Mouse (Mus musculus): ENCODE results near the gene Ece1. TPM values are rescaled to one million over a fixed set of nuclear protein-coding genes. Genes with fewer than 3 reads are reported as not detected.

Ece1 gene
- total RNA-seq, 2 experiments from 2014 or later, result 105 to 121 TPM

GRCm38 (mm10) chr4:137984212-137984611, 122.2 kb downstream of the Ece1 start:
- DNase-seq, result peak; percentile 45 to 50

GRCm38 (mm10) chr4:137984746-137985145, 122.7 kb downstream of the Ece1 start:
- no peak for DNase-seq

- no peak for DNase-seq
Measured at GRCm38 (mm10) chr4:137989426-137989825, 127.4 kb downstream of the Ece1 start.

- no peak for DNase-seq
Measured at GRCm38 (mm10) chr4:137990433-137990832, 128.4 kb downstream of the Ece1 start.

- no peak for DNase-seq
Measured at GRCm38 (mm10) chr4:137991240-137991639, 129.2 kb downstream of the Ece1 start.

- no peak for DNase-seq
Measured at GRCm38 (mm10) chr4:137992890-137993289, 130.9 kb downstream of the Ece1 start, which contains the start of gene Eif4g3. Gene Eif4g3, plus strand, starts transcription at chr4:137993022.

GRCm38 (mm10) chr4:137993291-137993758, 131.3 kb downstream of the Ece1 start:
- peak; percentile 99 to 100 for DNase-seq

- DNase-seq, result peak; percentile 46 to 72
Measured at GRCm38 (mm10) chr4:137993821-137994561, 132.0 kb downstream of the Ece1 start.

GRCm38 (mm10) chr4:137994562-137995336, 132.7 kb downstream of the Ece1 start:
- DNase-seq, result peak; percentile 35 to 37

GRCm38 (mm10) chr4:137995399-137995798, 133.4 kb downstream of the Ece1 start:
- DNase-seq, result peak; percentile 44 to 62

- no peak for DNase-seq
Measured at GRCm38 (mm10) chr4:137998232-137998631, 136.2 kb downstream of the Ece1 start.

GRCm38 (mm10) chr4:138000682-138001081, 138.6 kb downstream of the Ece1 start:
- peak; percentile 64 to 66 for DNase-seq

- no peak for DNase-seq
Measured at GRCm38 (mm10) chr4:138003909-138004610, 142.0 kb downstream of the Ece1 start.

GRCm38 (mm10) chr4:138005781-138006180, 143.7 kb downstream of the Ece1 start:
- no peak for DNase-seq

GRCm38 (mm10) chr4:138006951-138007613, 145.0 kb downstream of the Ece1 start:
- no peak for DNase-seq

GRCm38 (mm10) chr4:138008646-138009045, 146.6 kb downstream of the Ece1 start:
- DNase-seq, result peak; percentile 33 to 57

- peak in 1 of 2 experiments; percentile 37 for DNase-seq
Measured at GRCm38 (mm10) chr4:138009786-138010502, 147.9 kb downstream of the Ece1 start.

GRCm38 (mm10) chr4:138013723-138014479, 151.9 kb downstream of the Ece1 start:
- peak in 1 of 2 experiments; percentile 44 for DNase-seq

Data from heart, adult 18-20 months (tissue).